Mouse (Mus musculus) erythroblast, embryonic 14.5 days (primary cell): Measurements from ENCODE around the gene Negr1.

Experiments used
- GATA1 ChIP-seq: IDR thresholded peaks from 2 replicates; pipeline ENCODE4 v1.6.1; 2012; ENCODE audit warnings: low read length, inconsistent platforms, mixed read lengths
- TAL1 ChIP-seq: IDR thresholded peaks from 3 replicates; pipeline ENCODE4 v1.6.1; 2012; ENCODE audit warnings: low read length, inconsistent platforms, mixed read lengths

DNA sequence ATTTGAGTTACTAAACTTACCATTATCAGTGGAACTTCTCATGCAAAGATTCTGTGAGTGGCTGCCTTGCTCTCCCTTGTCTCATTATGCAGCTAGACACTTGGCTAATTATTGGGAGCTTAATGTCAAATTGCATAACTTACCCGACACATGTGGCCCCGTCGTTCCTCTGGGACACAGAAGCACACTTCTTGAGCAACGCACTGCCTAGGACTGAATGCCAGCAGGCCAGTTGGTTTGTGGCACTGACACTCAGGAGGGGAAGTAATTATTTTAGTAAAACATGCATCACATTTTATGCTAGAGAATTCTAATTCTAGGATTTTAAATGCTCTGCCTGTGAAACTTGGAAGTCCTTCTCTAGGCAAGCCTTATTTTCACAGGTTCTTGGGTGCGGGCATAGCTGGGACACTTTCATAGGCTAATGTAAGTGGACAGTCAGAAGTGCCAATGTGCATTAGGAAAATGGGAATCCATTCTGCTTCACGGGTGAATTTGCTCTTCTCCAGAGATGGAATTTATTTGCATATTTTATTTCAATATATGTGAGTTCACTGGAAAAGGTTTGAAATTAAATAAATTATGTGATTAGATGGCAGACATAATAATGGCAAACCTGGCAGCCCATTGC lies 234.6 kb downstream of the Negr1 start:
- TF ChIP-seq GATA1 (no peak), TAL1 (no peak)
